Mouse (Mus musculus) layer of hippocampus, postnatal 25 days (tissue): Measurements from ENCODE around the gene Naaladl1. TPM values are rescaled to one million over a fixed set of nuclear protein-coding genes. Genes with fewer than 3 reads are reported as not detected.

Experiments
- DNase-seq, 2 experiments: peaks; one replicate each; pipeline ENCODE4 v3.0.0; 2022; ENCODE audit warnings: mixed read lengths in 2 of 2, low spot score in 1 of 2; ENCODE audit errors: extremely low spot score in 1 of 2
- total RNA-seq, 2 experiments: library from RNA; stranded (reverse); gene quantifications; 2 replicates each; pipeline ENCODE4 v1.2.3; 2021

Gene Naaladl1
- total RNA-seq = not detected

- DNase-seq = no peak
These were observed at the start of gene Naaladl1 for GRCm38 (mm10) chr19:6105586-6105985. TSS of gene Naaladl1 (plus strand) at chr19:6105782.

- no peak for DNase-seq
These were observed 48.9 kb upstream of the Naaladl1 start for GRCm38 (mm10) chr19:6056696-6057095.

GRCm38 (mm10) chr19:6057313-6058096, 48.1 kb upstream of the Naaladl1 start, which contains the start of the genes Mrpl49 and Fau:
TSS of gene Mrpl49 (minus strand) at chr19:6057785.
TSS of gene Fau (plus strand) at chr19:6057844.
- peak; percentile 98 for DNase-seq

- no peak for DNase-seq
These were observed 47.1 kb upstream of the Naaladl1 start for GRCm38 (mm10) chr19:6058513-6058912.

- DNase-seq = no peak
These were observed 46.6 kb upstream of the Naaladl1 start for GRCm38 (mm10) chr19:6058966-6059365.

GRCm38 (mm10) chr19:6061021-6061533, 44.5 kb upstream of the Naaladl1 start, which contains the start of gene Znhit2:
TSS of gene Znhit2 (plus strand) at chr19:6061192.
- peak; percentile 81 to 87 for DNase-seq

- DNase-seq = no peak
These were observed 43.8 kb upstream of the Naaladl1 start for GRCm38 (mm10) chr19:6061641-6062302.

GRCm38 (mm10) chr19:6062418-6062817, 43.2 kb upstream of the Naaladl1 start:
- DNase-seq = no peak

- no peak for DNase-seq
These were observed 42.5 kb upstream of the Naaladl1 start for GRCm38 (mm10) chr19:6063081-6063480.

- DNase-seq = no peak
These were observed 39.0 kb upstream of the Naaladl1 start for GRCm38 (mm10) chr19:6066571-6066970.

- peak; percentile 73 to 85 for DNase-seq
These were observed 38.4 kb upstream of the Naaladl1 start for GRCm38 (mm10) chr19:6067011-6067723.

GRCm38 (mm10) chr19:6067724-6068415, 37.7 kb upstream of the Naaladl1 start, which contains the start of gene Tm7sf2:
TSS of gene Tm7sf2 (minus strand) at chr19:6068373.
- peak; percentile 70 to 73 for DNase-seq

GRCm38 (mm10) chr19:6068951-6069350, 36.6 kb upstream of the Naaladl1 start:
- no peak for DNase-seq

- no peak for DNase-seq
These were observed 35.7 kb upstream of the Naaladl1 start for GRCm38 (mm10) chr19:6069851-6070250.

GRCm38 (mm10) chr19:6070571-6071250, 34.9 kb upstream of the Naaladl1 start:
- DNase-seq = no peak

- no peak for DNase-seq
These were observed 34.3 kb upstream of the Naaladl1 start for GRCm38 (mm10) chr19:6071261-6071660.

GRCm38 (mm10) chr19:6073889-6074288, 31.7 kb upstream of the Naaladl1 start:
- DNase-seq = no peak

GRCm38 (mm10) chr19:6076564-6077393, 28.8 kb upstream of the Naaladl1 start, which contains the start of gene Vps51:
TSS of gene Vps51 (minus strand) at chr19:6077231.
- peak; percentile 67 to 80 for DNase-seq
